Mouse (Mus musculus): ENCODE results near the gene Il1rn. TPM values are rescaled to one million over a fixed set of nuclear protein-coding genes. Genes with fewer than 3 reads are reported as not detected.

Gene Il1rn
- polyA plus RNA-seq, 1 experiment from 2014 or later: 13.6 TPM

- Histone ChIP-seq H3K4me3 (replicated peaks; ENCODE audit: low read length) (0 out of 2 replicates have a peak overlapping the region, but pooled peaks have one; percentile 4), H3K4me2 (ENCODE audit: low read depth, low read length) (no peak overlapping the region), H3K9me3 (replicated peaks; ENCODE audit: control insufficient read depth, low read length) (no peaks in the 10 kb centered on the region), H3K4me1 (ENCODE audit: control insufficient read depth, insufficient read depth, low read length) (peaks cover 9% of the 10 kb centered on the region; the same call in 1 of the 2 replicates), H3K36me3 (ENCODE audit: control insufficient read depth, insufficient read depth, low read length) (no peaks in the 10 kb centered on the region), H3K9ac (ENCODE audit: low read length) (no peak overlapping the region), H3K27ac (ENCODE audit: low read length) (no peak overlapping the region), H3K27me3 (ENCODE audit: control insufficient read depth, insufficient read depth, low read length) (no peaks in the 10 kb centered on the region)
- no peak for ATAC-seq (ENCODE audit: insufficient read depth, low FRiP score)
- WGBS: 78% methylated on average over 21 of the region's 21 CpGs
Observed at GRCm38 (mm10) chr2:24386158-24386963, 49.7 kb downstream of the Il1rn start.

GRCm38 (mm10) chr2:24386964-24387320 is 50.3 kb downstream of the Il1rn start:
- Histone ChIP-seq H3K27me3 (ENCODE audit: control insufficient read depth, insufficient read depth, low read length) (no peaks in the 10 kb centered on the region), H3K9me3 (replicated peaks; ENCODE audit: control insufficient read depth, low read length) (no peaks in the 10 kb centered on the region), H3K36me3 (ENCODE audit: control insufficient read depth, insufficient read depth, low read length) (no peaks in the 10 kb centered on the region), H3K4me2 (ENCODE audit: low read depth, low read length) (no peak overlapping the region), H3K4me3 (replicated peaks; ENCODE audit: low read length) (no peak overlapping the region), H3K27ac (ENCODE audit: low read length) (no peak overlapping the region), H3K4me1 (ENCODE audit: control insufficient read depth, insufficient read depth, low read length) (peaks cover 9% of the 10 kb centered on the region; the same call in 1 of the 2 replicates), H3K9ac (ENCODE audit: low read length) (no peak overlapping the region)
- no peak for ATAC-seq (ENCODE audit: insufficient read depth, low FRiP score)
- 72% methylated on average over 2 of the region's 2 CpGs for WGBS

DNA sequence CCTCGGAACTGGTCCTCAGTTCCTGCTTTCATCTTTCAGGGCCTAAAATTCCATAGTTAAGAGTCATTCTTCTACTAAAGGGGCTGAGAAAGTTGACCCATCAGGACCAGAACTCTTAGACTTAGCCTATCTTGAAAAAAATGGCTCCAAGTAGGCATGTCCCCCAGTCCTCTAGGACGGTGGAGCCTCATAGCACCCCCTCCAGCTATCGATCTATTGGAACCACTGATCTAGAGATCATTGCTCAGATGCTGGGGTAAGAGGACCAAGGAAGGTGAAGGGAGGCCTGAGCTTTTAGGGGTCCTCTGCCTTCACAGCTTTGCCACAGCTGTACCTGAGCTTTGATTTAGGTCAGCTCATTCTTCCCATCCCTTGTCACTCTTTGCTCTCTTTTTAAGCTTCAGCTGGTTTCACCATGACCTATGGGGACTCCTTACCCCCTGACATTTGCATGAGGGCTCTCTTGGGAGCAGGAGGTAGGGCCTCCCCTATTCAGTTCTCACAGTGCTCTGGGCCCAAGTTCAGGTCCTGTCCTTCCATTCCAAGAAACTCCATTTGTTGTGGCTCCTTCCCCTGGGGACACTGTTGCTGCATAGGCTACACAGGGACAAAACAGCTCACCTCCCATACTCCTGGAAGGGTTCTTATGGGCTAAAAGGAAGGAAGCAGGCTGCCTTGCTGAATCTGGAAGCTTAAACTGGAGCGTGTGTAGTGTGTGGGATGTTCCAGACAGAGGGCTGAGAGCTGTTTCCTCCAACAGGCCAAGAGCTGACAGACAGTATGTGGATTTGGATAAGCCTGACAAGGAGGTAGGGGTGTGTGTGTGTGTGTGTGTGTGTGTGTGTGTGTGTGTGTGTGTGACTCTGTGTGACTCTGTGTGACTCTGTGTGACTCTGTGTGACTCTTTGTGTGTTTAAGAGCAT is 51.0 kb downstream of the Il1rn start:
- H3K4me2 ChIP-seq (ENCODE audit: low read depth, low read length): no peak overlapping the region
- H3K27ac ChIP-seq (ENCODE audit: low read length): no peak overlapping the region
- H3K36me3 ChIP-seq (ENCODE audit: control insufficient read depth, insufficient read depth, low read length): no peaks in the 10 kb centered on the region
- no peak overlapping the region for H3K9ac ChIP-seq (ENCODE audit: low read length)
- 0 out of 2 replicates have a peak overlapping the region, but pooled peaks have one; percentile 1 for H3K4me3 ChIP-seq (replicated peaks; ENCODE audit: low read length)
- WGBS: 83% methylated on average over 4 of the region's 4 CpGs
- no peaks in the 10 kb centered on the region for H3K27me3 ChIP-seq (ENCODE audit: control insufficient read depth, insufficient read depth, low read length)
- ATAC-seq (ENCODE audit: insufficient read depth, low FRiP score): no peak
- H3K9me3 ChIP-seq (replicated peaks; ENCODE audit: control insufficient read depth, low read length): no peaks in the 10 kb centered on the region
- peaks cover 9% of the 10 kb centered on the region; the same call in 1 of the 2 replicates for H3K4me1 ChIP-seq (ENCODE audit: control insufficient read depth, insufficient read depth, low read length)

DNA sequence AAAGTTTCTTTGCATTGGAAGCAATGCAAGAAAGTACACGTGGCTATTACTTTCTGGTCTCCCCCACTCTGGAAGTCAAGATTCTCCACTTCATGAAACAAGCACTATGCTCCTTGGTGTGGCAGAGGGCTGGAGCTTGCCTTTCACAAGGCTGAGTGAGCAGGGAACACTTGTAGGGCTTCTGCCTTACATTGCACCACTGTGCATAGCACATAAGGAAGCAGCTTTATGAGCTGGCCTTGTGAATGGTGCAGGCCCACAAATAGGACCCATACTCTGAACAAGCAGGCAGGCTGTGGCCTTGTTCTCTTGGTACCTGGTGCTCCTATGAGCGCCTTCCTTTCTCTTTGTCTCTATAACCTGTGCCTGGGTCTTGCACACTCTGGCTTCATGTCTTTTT is 56.6 kb downstream of the Il1rn start:
- Histone ChIP-seq H3K36me3 (ENCODE audit: control insufficient read depth, insufficient read depth, low read length) (no peaks in the 10 kb centered on the region), H3K9ac (ENCODE audit: low read length) (no peak overlapping the region), H3K27me3 (ENCODE audit: control insufficient read depth, insufficient read depth, low read length) (no peaks in the 10 kb centered on the region), H3K9me3 (replicated peaks; ENCODE audit: control insufficient read depth, low read length) (no peaks in the 10 kb centered on the region), H3K4me2 (ENCODE audit: low read depth, low read length) (no peak overlapping the region), H3K4me3 (replicated peaks; ENCODE audit: low read length) (no peak overlapping the region), H3K27ac (ENCODE audit: low read length) (no peak overlapping the region), H3K4me1 (ENCODE audit: control insufficient read depth, insufficient read depth, low read length) (no peaks in the 10 kb centered on the region)
- WGBS: 76% methylated on average over 2 of the region's 2 CpGs
- ATAC-seq (ENCODE audit: insufficient read depth, low FRiP score): no peak

- WGBS: 20% methylated on average over 2 of the region's 2 CpGs
- Histone ChIP-seq H3K27ac (ENCODE audit: low read length) (no peak overlapping the region), H3K9ac (ENCODE audit: low read length) (no peak overlapping the region), H3K36me3 (ENCODE audit: control insufficient read depth, insufficient read depth, low read length) (no peaks in the 10 kb centered on the region), H3K27me3 (ENCODE audit: control insufficient read depth, insufficient read depth, low read length) (no peaks in the 10 kb centered on the region), H3K4me2 (ENCODE audit: low read depth, low read length) (no peak overlapping the region), H3K9me3 (replicated peaks; ENCODE audit: control insufficient read depth, low read length) (no peaks in the 10 kb centered on the region), H3K4me1 (ENCODE audit: control insufficient read depth, insufficient read depth, low read length) (no peaks in the 10 kb centered on the region), H3K4me3 (replicated peaks; ENCODE audit: low read length) (no peak overlapping the region)
- no peak for ATAC-seq (ENCODE audit: insufficient read depth, low FRiP score)
Observed at GRCm38 (mm10) chr2:24397115-24397514, 60.5 kb downstream of the Il1rn start.

DNA sequence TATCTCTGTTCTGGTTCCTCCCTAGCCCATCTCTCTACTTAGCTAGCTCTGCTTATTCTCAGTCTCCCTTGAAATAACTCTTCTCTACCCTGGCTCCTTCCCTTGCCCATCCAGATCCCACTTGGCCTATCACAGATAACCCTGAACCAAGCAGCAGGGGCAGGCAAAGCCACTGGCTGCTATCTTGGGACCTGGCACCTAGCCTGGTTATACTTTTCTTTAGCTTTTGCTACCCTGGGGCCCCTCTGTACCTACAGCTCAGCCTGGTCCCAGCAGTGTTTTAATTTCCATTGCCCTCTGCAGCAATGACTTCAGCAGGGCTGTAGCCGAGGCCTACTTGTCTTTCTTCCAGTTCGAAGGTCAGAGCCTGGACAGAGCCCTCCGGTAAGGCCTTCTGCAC is 64.1 kb downstream of the Il1rn start:
- WGBS: 91% methylated on average over 3 of the region's 3 CpGs
- Histone ChIP-seq H3K4me2 (ENCODE audit: low read depth, low read length) (no peak overlapping the region), H3K9ac (ENCODE audit: low read length) (no peak overlapping the region), H3K9me3 (replicated peaks; ENCODE audit: control insufficient read depth, low read length) (no peaks in the 10 kb centered on the region), H3K27ac (ENCODE audit: low read length) (no peak overlapping the region), H3K27me3 (ENCODE audit: control insufficient read depth, insufficient read depth, low read length) (no peaks in the 10 kb centered on the region), H3K4me1 (ENCODE audit: control insufficient read depth, insufficient read depth, low read length) (0 out of 2 replicates have a peak, but pooled peaks cover 3% of the 10 kb centered on the region), H3K36me3 (ENCODE audit: control insufficient read depth, insufficient read depth, low read length) (no peaks in the 10 kb centered on the region), H3K4me3 (replicated peaks; ENCODE audit: low read length) (no peak overlapping the region)
- ATAC-seq (ENCODE audit: insufficient read depth, low FRiP score): no peak

Other genes starting within 250 kb of the Il1rn start
- gene Tbpl2, start 240.3 kb upstream of the Il1rn start, polyA plus RNA-seq (2015; fragmentation: Nextera tagmentation; extraction: Ambion mirVana): not detected in 2 replicates
- 0.10 and 0.62 TPM in 2 replicates for gene Il1f8, start 183.7 kb upstream of the Il1rn start, polyA plus RNA-seq (2015; fragmentation: Nextera tagmentation; extraction: Ambion mirVana)
- 0.40 and 0.49 TPM in 2 replicates for gene Il1f9, start 150.4 kb upstream of the Il1rn start, polyA plus RNA-seq (2015; fragmentation: Nextera tagmentation; extraction: Ambion mirVana)
- 0.28 and 0.97 TPM in 2 replicates for gene Il1f6, start 121.4 kb upstream of the Il1rn start, polyA plus RNA-seq (2015; fragmentation: Nextera tagmentation; extraction: Ambion mirVana)
- 0.15 TPM in 1 of 2 replicates, not detected in the other for gene Il1f5, start 59.9 kb upstream of the Il1rn start, polyA plus RNA-seq (2015; fragmentation: Nextera tagmentation; extraction: Ambion mirVana)
- gene Il1f10, start 45.7 kb upstream of the Il1rn start, polyA plus RNA-seq (2015; fragmentation: Nextera tagmentation; extraction: Ambion mirVana): not detected in 2 replicates
- 9.4 and 10.2 TPM in 2 replicates for gene Psd4, start 30.7 kb downstream of the Il1rn start, polyA plus RNA-seq (2015; fragmentation: Nextera tagmentation; extraction: Ambion mirVana)
- 0.17 and 0.67 TPM in 2 replicates for gene Pax8, start 138.7 kb downstream of the Il1rn start, polyA plus RNA-seq (2015; fragmentation: Nextera tagmentation; extraction: Ambion mirVana)

Measured in stomach, embryonic 16.5 days (tissue).